Mouse (Mus musculus): ENCODE data around the gene Rbfox2.

Gene Rbfox2

GRCm38 (mm10) chr15:77216704-77217103, 90.1 kb downstream of the Rbfox2 start:
- no peaks in the 10 kb centered on the region for H3K27me3 ChIP-seq (ENCODE audit: control insufficient read depth, insufficient read depth, low read length, poor library complexity, severe bottlenecking)
- no peak for DNase-seq (ENCODE audit: low read depth, low spot score)
- no peaks in the 10 kb centered on the region for H3K36me3 ChIP-seq (ENCODE audit: control insufficient read depth, insufficient read depth, low read length, poor library complexity, severe bottlenecking)

GRCm38 (mm10) chr15:77215178-77215800, 91.5 kb downstream of the Rbfox2 start:
- Histone ChIP-seq H3K36me3 (ENCODE audit: control insufficient read depth, insufficient read depth, low read length, poor library complexity, severe bottlenecking) (no peaks in the 10 kb centered on the region), H3K27me3 (ENCODE audit: control insufficient read depth, insufficient read depth, low read length, poor library complexity, severe bottlenecking) (no peaks in the 10 kb centered on the region)
- no peak for DNase-seq (ENCODE audit: low read depth, low spot score)

- H3K36me3 ChIP-seq (ENCODE audit: control insufficient read depth, insufficient read depth, low read length, poor library complexity, severe bottlenecking) = no peaks in the 10 kb centered on the region
- no peak for DNase-seq (ENCODE audit: low read depth, low spot score)
Observed at GRCm38 (mm10) chr15:77214410-77215107, 92.2 kb downstream of the Rbfox2 start.

GRCm38 (mm10) chr15:77213829-77214228, 93.0 kb downstream of the Rbfox2 start:
- Histone ChIP-seq H3K27me3 (ENCODE audit: control insufficient read depth, insufficient read depth, low read length, poor library complexity, severe bottlenecking) (no peaks in the 10 kb centered on the region), H3K36me3 (ENCODE audit: control insufficient read depth, insufficient read depth, low read length, poor library complexity, severe bottlenecking) (no peaks in the 10 kb centered on the region)
- no peak for DNase-seq (ENCODE audit: low read depth, low spot score)

More at GRCm38 (mm10) chr15:77214410-77215107, 92.2 kb downstream of the Rbfox2 start:
- no peaks in the 10 kb centered on the region for H3K27me3 ChIP-seq (ENCODE audit: control insufficient read depth, insufficient read depth, low read length, poor library complexity, severe bottlenecking)

GRCm38 (mm10) chr15:77212818-77213217, 94.0 kb downstream of the Rbfox2 start:
- DNase-seq (ENCODE audit: low read depth, low spot score) = no peak
- H3K36me3 ChIP-seq (ENCODE audit: control insufficient read depth, insufficient read depth, low read length, poor library complexity, severe bottlenecking) = no peaks in the 10 kb centered on the region
- H3K27me3 ChIP-seq (ENCODE audit: control insufficient read depth, insufficient read depth, low read length, poor library complexity, severe bottlenecking) = no peaks in the 10 kb centered on the region

- Histone ChIP-seq H3K27me3 (ENCODE audit: control insufficient read depth, insufficient read depth, low read length, poor library complexity, severe bottlenecking) (no peaks in the 10 kb centered on the region), H3K36me3 (ENCODE audit: control insufficient read depth, insufficient read depth, low read length, poor library complexity, severe bottlenecking) (no peaks in the 10 kb centered on the region)
- DNase-seq (ENCODE audit: low read depth, low spot score) = no peak
Observed at GRCm38 (mm10) chr15:77212217-77212757, 94.5 kb downstream of the Rbfox2 start.

GRCm38 (mm10) chr15:77206996-77207395, 99.8 kb downstream of the Rbfox2 start:
- H3K27me3 ChIP-seq (ENCODE audit: control insufficient read depth, insufficient read depth, low read length, poor library complexity, severe bottlenecking) = no peaks in the 10 kb centered on the region
- no peak for DNase-seq (ENCODE audit: low read depth, low spot score)
- no peaks in the 10 kb centered on the region for H3K36me3 ChIP-seq (ENCODE audit: control insufficient read depth, insufficient read depth, low read length, poor library complexity, severe bottlenecking)

GRCm38 (mm10) chr15:77204951-77205350, 101.9 kb downstream of the Rbfox2 start:
- Histone ChIP-seq H3K27me3 (ENCODE audit: control insufficient read depth, insufficient read depth, low read length, poor library complexity, severe bottlenecking) (no peaks in the 10 kb centered on the region), H3K36me3 (ENCODE audit: control insufficient read depth, insufficient read depth, low read length, poor library complexity, severe bottlenecking) (no peaks in the 10 kb centered on the region)
- DNase-seq (ENCODE audit: low read depth, low spot score) = no peak

GRCm38 (mm10) chr15:77203255-77203981, 103.4 kb downstream of the Rbfox2 start:
- DNase-seq (ENCODE audit: low read depth, low spot score) = no peak
- Histone ChIP-seq H3K27me3 (ENCODE audit: control insufficient read depth, insufficient read depth, low read length, poor library complexity, severe bottlenecking) (no peaks in the 10 kb centered on the region), H3K36me3 (ENCODE audit: control insufficient read depth, insufficient read depth, low read length, poor library complexity, severe bottlenecking) (no peaks in the 10 kb centered on the region)

- no peaks in the 10 kb centered on the region for H3K27me3 ChIP-seq (ENCODE audit: control insufficient read depth, insufficient read depth, low read length, poor library complexity, severe bottlenecking)
- no peaks in the 10 kb centered on the region for H3K36me3 ChIP-seq (ENCODE audit: control insufficient read depth, insufficient read depth, low read length, poor library complexity, severe bottlenecking)
- no peak for DNase-seq (ENCODE audit: low read depth, low spot score)
Observed at GRCm38 (mm10) chr15:77202881-77203254, 103.9 kb downstream of the Rbfox2 start.

GRCm38 (mm10) chr15:77202223-77202622, 104.6 kb downstream of the Rbfox2 start:
- H3K27me3 ChIP-seq (ENCODE audit: control insufficient read depth, insufficient read depth, low read length, poor library complexity, severe bottlenecking) = no peaks in the 10 kb centered on the region
- H3K36me3 ChIP-seq (ENCODE audit: control insufficient read depth, insufficient read depth, low read length, poor library complexity, severe bottlenecking) = no peaks in the 10 kb centered on the region
- no peak for DNase-seq (ENCODE audit: low read depth, low spot score)

- H3K36me3 ChIP-seq (ENCODE audit: control insufficient read depth, insufficient read depth, low read length, poor library complexity, severe bottlenecking) = no peaks in the 10 kb centered on the region
- DNase-seq (ENCODE audit: low read depth, low spot score) = no peak
- H3K27me3 ChIP-seq (ENCODE audit: control insufficient read depth, insufficient read depth, low read length, poor library complexity, severe bottlenecking) = no peaks in the 10 kb centered on the region
Observed at GRCm38 (mm10) chr15:77196827-77197226, 110.0 kb downstream of the Rbfox2 start.

- no peak for DNase-seq (ENCODE audit: low read depth, low spot score)
- Histone ChIP-seq H3K36me3 (ENCODE audit: control insufficient read depth, insufficient read depth, low read length, poor library complexity, severe bottlenecking) (no peaks in the 10 kb centered on the region), H3K27me3 (ENCODE audit: control insufficient read depth, insufficient read depth, low read length, poor library complexity, severe bottlenecking) (no peaks in the 10 kb centered on the region)
Observed at GRCm38 (mm10) chr15:77196001-77196400, 110.8 kb downstream of the Rbfox2 start.

GRCm38 (mm10) chr15:77192154-77192935, 114.5 kb downstream of the Rbfox2 start:
- Histone ChIP-seq H3K27me3 (ENCODE audit: control insufficient read depth, insufficient read depth, low read length, poor library complexity, severe bottlenecking) (no peaks in the 10 kb centered on the region), H3K36me3 (ENCODE audit: control insufficient read depth, insufficient read depth, low read length, poor library complexity, severe bottlenecking) (no peaks in the 10 kb centered on the region)
- DNase-seq (ENCODE audit: low read depth, low spot score) = no peak

Measured in splenic B cell, adult 2 months (primary cell).